Mouse (Mus musculus): ENCODE results near the gene Nanos2.

DNA sequence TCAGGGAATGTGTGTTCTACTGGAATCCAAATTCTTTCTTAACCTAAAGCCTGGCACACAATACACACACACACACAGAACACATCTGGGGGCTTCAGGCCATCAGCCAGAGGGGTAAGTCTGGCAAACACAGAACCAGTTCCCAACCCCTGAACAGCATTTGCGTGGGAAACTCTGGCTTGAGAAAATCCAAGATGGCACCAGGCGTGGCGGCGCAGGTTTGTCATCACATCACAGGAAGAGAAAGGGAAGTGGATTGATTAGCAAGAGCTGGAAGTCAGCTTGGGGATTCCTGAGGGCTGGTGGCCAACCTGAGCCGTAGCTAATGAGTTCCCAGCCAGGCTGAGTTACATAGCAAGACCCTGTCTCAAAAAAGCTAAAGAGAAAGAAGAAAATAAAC lies 21.9 kb upstream of the Nanos2 start:
- TF ChIP-seq CTCF (IDR thresholded peaks at IDR 0.05; ENCODE audit: insufficient read depth, low read length) (no peak), POLR2A (IDR thresholded peaks at IDR 0.05; ENCODE audit: borderline replicate concordance, extremely low read depth, low read depth, low read length) (no peak)
